Mouse (Mus musculus) c-Kit-positive CD71-positive TER-119-negative erythroid progenitor cells, embryonic 14.5 days (primary cell): ENCODE data around the gene Arrdc2.

Experiments
- DNase-seq: peaks from one replicate; pipeline ENCODE4 v3.0.0-alpha.2; 2013; ENCODE audit warnings: low read depth

The Arrdc2 gene

DNA sequence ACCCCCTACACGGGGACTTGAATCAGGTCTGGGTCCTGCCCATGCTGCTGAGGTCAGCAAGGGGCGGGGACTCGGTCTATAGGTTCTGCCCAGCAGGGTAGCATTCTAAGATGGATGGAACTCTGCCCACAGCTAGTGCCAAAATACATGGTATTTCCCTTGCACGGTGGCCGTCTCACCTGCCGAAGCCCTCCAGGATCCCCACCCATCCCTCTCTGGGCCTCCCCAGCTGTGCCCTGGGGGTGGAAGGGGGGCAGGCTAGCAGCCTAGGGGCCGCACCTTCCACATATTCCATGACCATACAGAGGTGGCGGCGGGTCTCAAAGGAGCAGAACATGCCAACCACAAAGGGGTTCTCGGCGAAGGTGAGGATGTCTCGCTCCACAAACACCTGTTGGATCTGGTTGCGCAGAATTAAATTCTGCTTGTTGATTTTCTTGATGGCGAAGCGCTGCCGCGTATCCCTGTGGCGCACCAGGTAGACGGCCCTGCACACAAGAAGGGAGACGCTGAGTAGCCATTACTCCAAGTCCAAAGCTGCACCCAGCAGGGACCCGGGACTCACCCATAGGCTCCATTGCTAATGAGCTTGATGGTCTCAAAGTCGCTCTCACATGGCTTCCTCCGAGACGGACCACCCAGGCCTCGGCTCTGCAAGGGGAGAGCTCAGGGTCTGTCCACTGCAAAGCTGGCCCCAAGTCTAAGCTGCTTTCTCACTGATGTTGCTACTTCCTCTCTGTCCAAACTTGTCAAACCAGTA, 53.0 kb downstream of the Arrdc2 start:
- no peak for DNase-seq
